Mouse (Mus musculus) heart, embryonic 16.5 days (tissue): ENCODE results near the gene Trim31. TPM values are rescaled to one million over a fixed set of nuclear protein-coding genes. Genes with fewer than 3 reads are reported as not detected.

Experiments used
- polyA plus RNA-seq: library from polyadenylated mRNA; unstranded; fragments of >200 nt; fragmentation: Nextera tagmentation; extraction: Ambion mirVana; gene quantifications from 2 replicates; pipeline ENCODE4 v1.2.1, GENCODE M21; 2015

Trim31 gene
- polyA plus RNA-seq, 1 experiment from 2014 or later, result 0.13 TPM

Other genes starting within 250 kb of the Trim31 start
- not detected in 2 replicates for gene H2-M1, start 225.9 kb upstream of the Trim31 start, polyA plus RNA-seq
- gene H2-M10.5, start 125.2 kb upstream of the Trim31 start, polyA plus RNA-seq, result not detected in 2 replicates
- not detected in 2 replicates for gene H2-M10.6, start 85.9 kb upstream of the Trim31 start, polyA plus RNA-seq
- gene Trim26, start 61.0 kb upstream of the Trim31 start, polyA plus RNA-seq, result 23.5 and 23.7 TPM in 2 replicates
- gene Trim15, start 30.9 kb upstream of the Trim31 start, polyA plus RNA-seq, result 0.13 TPM in 1 of 2 replicates, not detected in the other
- 5.8 and 6.1 TPM in 2 replicates for gene Trim10, start 28.5 kb upstream of the Trim31 start, polyA plus RNA-seq
- 0.11 TPM in 1 of 2 replicates, not detected in the other for gene Trim40, start 8.0 kb upstream of the Trim31 start, polyA plus RNA-seq
- 0.22 and 0.40 TPM in 2 replicates for gene Rnf39, start 44.8 kb downstream of the Trim31 start, polyA plus RNA-seq
- gene Ppp1r11, start 53.6 kb downstream of the Trim31 start, polyA plus RNA-seq, result 81.2 and 81.4 TPM in 2 replicates
- gene Znrd1, start 60.4 kb downstream of the Trim31 start, polyA plus RNA-seq, result 41.6 and 43.7 TPM in 2 replicates
- gene Znrd1as, start 60.5 kb downstream of the Trim31 start, polyA plus RNA-seq, result 7.8 and 9.3 TPM in 2 replicates
- gene 2410137M14Rik, start 83.1 kb downstream of the Trim31 start, polyA plus RNA-seq, result not detected in 2 replicates
- gene H2-M5, start 91.4 kb downstream of the Trim31 start, polyA plus RNA-seq, result 0.30 and 0.37 TPM in 2 replicates
- gene Zfp57, start 103.0 kb downstream of the Trim31 start, polyA plus RNA-seq, result 30.3 and 31.9 TPM in 2 replicates
- gene Mog, start 125.3 kb downstream of the Trim31 start, polyA plus RNA-seq, result not detected in 2 replicates
- gene Gabbr1, start 147.8 kb downstream of the Trim31 start, polyA plus RNA-seq, result 3.7 and 4.1 TPM in 2 replicates
- not detected in 2 replicates for gene Olfr90, start 190.4 kb downstream of the Trim31 start, polyA plus RNA-seq
- gene Olfr91, start 200.2 kb downstream of the Trim31 start, polyA plus RNA-seq, result not detected in 2 replicates
- gene Olfr92, start 222.0 kb downstream of the Trim31 start, polyA plus RNA-seq, result not detected in 2 replicates